Mouse (Mus musculus): ENCODE results near the gene Glis3. TPM values are rescaled to one million over a fixed set of nuclear protein-coding genes. Genes with fewer than 3 reads are reported as not detected.

Glis3 gene
- polyA plus RNA-seq, 1 experiment from 2014 or later, result 0.32 TPM

- Histone ChIP-seq H3K27me3 (replicated peaks; ENCODE audit: control insufficient read depth, insufficient read depth, low read length) (peaks cover 4% of the 10 kb centered on the region; the same call in 1 of the 2 replicates), H3K9me3 (ENCODE audit: control insufficient read depth, low read length) (no peaks in the 10 kb centered on the region), H3K36me3 (ENCODE audit: control insufficient read depth, insufficient read depth) (no peaks in the 10 kb centered on the region), H3K4me1 (replicated peaks; ENCODE audit: control insufficient read depth, insufficient read depth, low read length) (peaks cover 10% of the 10 kb centered on the region), H3K27ac (ENCODE audit: low read length) (no peak overlapping the region), H3K4me3 (replicated peaks; ENCODE audit: low read length) (no peak overlapping the region), H3K4me2 (ENCODE audit: low read length) (no peak overlapping the region), H3K9ac (replicated peaks; ENCODE audit: low read depth, low read length) (no peak overlapping the region)
- 21% methylated on average over 4 of the region's 4 CpGs for WGBS
- no peak for ATAC-seq
Observed at GRCm38 (mm10) chr19:28336651-28337510, 343.0 kb downstream of the Glis3 start.

DNA sequence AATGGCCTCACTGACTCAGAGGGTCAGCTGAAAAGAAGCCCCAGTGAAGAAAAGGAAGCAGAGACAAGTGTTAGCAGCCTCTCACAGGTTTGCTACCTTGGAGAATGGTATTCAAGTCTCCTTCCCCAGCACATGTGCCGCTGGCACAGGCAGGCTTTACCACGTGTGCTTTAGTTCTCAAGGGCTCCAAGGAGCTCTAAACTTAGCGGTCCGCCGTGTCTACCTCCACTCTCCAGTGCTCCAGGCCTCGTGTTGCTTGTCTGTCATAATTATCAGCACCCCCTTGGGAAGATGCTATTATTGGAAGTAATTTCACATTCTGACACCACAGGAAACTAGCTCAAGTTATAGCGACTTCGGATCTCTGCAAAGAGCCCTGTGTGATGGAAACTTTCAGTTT, 344.0 kb downstream of the Glis3 start:
- no peak overlapping the region for H3K27ac ChIP-seq (ENCODE audit: low read length)
- H3K9me3 ChIP-seq (ENCODE audit: control insufficient read depth, low read length), result no peaks in the 10 kb centered on the region
- H3K27me3 ChIP-seq (replicated peaks; ENCODE audit: control insufficient read depth, insufficient read depth, low read length), result peaks cover 10% of the 10 kb centered on the region
- peaks cover 10% of the 10 kb centered on the region for H3K4me1 ChIP-seq (replicated peaks; ENCODE audit: control insufficient read depth, insufficient read depth, low read length)
- WGBS, result 51% methylated on average over 8 of the region's 8 CpGs
- no peak overlapping the region for H3K9ac ChIP-seq (replicated peaks; ENCODE audit: low read depth, low read length)
- no peak overlapping the region for H3K4me2 ChIP-seq (ENCODE audit: low read length)
- H3K36me3 ChIP-seq (ENCODE audit: control insufficient read depth, insufficient read depth), result no peaks in the 10 kb centered on the region
- H3K4me3 ChIP-seq (replicated peaks; ENCODE audit: low read length), result no peak overlapping the region
- ATAC-seq, result no peak

- no peaks in the 10 kb centered on the region for H3K9me3 ChIP-seq (ENCODE audit: control insufficient read depth, low read length)
- 9% methylated on average over 11 of the region's 11 CpGs for WGBS
- H3K4me1 ChIP-seq (replicated peaks; ENCODE audit: control insufficient read depth, insufficient read depth, low read length), result peaks cover 14% of the 10 kb centered on the region
- H3K4me2 ChIP-seq (ENCODE audit: low read length), result peak overlapping the region; percentile 25
- peak; percentile 84 for ATAC-seq
- H3K4me3 ChIP-seq (replicated peaks; ENCODE audit: low read length), result no peak overlapping the region
- H3K27ac ChIP-seq (ENCODE audit: low read length), result no peak overlapping the region; the same call in 1 of the 2 replicates
- H3K36me3 ChIP-seq (ENCODE audit: control insufficient read depth, insufficient read depth), result no peaks in the 10 kb centered on the region
- H3K27me3 ChIP-seq (replicated peaks; ENCODE audit: control insufficient read depth, insufficient read depth, low read length), result peaks cover 7% of the 10 kb centered on the region
- no peak overlapping the region for H3K9ac ChIP-seq (replicated peaks; ENCODE audit: low read depth, low read length)
Observed at GRCm38 (mm10) chr19:28333007-28333766, 346.7 kb downstream of the Glis3 start.

DNA sequence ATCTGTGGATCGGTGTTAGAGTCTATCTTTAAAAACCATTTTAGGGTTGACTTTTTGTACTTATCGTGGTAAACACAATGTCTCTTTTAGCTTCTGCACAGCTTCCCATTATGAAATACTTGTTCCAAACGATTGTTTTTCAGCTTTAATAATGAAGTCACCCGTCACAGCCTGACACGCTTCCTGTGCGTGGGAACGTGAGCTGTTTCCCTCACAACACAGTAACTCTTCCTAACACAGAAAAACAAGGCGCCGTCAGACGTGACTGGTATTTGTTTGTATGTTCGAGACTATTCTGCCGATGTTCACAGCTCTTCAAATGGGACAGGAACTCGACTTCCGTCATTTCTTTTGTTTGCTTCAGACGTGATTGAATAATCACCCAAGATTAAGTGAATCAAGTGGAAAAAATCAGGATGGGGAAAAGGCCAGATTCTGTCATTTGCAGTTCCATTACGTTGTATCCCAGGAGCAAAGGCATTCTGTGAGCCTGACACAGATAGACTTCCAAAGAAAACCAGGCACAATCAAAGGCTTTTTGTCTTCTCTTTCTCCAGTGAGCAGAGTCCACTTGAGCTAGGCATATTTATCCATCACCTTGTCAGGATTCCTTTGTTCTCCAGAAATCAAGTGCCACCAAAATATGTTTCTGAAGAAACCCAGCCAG, 351.3 kb downstream of the Glis3 start:
- no peak overlapping the region for H3K27ac ChIP-seq (ENCODE audit: low read length)
- peaks cover 7% of the 10 kb centered on the region for H3K27me3 ChIP-seq (replicated peaks; ENCODE audit: control insufficient read depth, insufficient read depth, low read length)
- H3K9ac ChIP-seq (replicated peaks; ENCODE audit: low read depth, low read length), result no peak overlapping the region
- WGBS, result 27% methylated on average over 16 of the region's 16 CpGs
- H3K4me2 ChIP-seq (ENCODE audit: low read length), result no peak overlapping the region
- no peak overlapping the region for H3K4me3 ChIP-seq (replicated peaks; ENCODE audit: low read length)
- H3K36me3 ChIP-seq (ENCODE audit: control insufficient read depth, insufficient read depth), result no peaks in the 10 kb centered on the region
- H3K9me3 ChIP-seq (ENCODE audit: control insufficient read depth, low read length), result no peaks in the 10 kb centered on the region
- no peak for ATAC-seq
- H3K4me1 ChIP-seq (replicated peaks; ENCODE audit: control insufficient read depth, insufficient read depth, low read length), result peaks cover 12% of the 10 kb centered on the region

DNA sequence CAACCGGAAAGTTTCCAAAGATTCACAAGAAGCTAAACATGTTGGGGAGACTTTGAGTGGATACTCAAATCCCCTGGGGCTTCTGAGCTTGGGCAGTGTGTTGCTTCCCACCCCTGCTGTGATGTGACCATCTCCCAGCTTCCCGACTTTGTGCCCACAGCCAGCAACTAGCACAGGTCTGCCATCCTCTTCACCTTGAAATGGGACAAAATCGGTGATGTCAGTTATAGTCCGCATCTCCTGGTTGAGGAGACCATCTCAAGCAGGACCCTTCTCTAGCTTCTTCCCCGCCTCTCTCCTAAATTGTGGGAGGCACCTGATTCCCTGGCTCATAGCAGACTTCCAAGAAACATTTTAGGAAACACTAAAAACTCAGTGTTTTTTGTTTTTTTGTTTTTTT, 352.3 kb downstream of the Glis3 start:
- Histone ChIP-seq H3K9me3 (ENCODE audit: control insufficient read depth, low read length) (no peaks in the 10 kb centered on the region), H3K4me3 (replicated peaks; ENCODE audit: low read length) (no peak overlapping the region), H3K4me2 (ENCODE audit: low read length) (no peak overlapping the region), H3K27ac (ENCODE audit: low read length) (no peak overlapping the region), H3K27me3 (replicated peaks; ENCODE audit: control insufficient read depth, insufficient read depth, low read length) (peaks cover 7% of the 10 kb centered on the region), H3K36me3 (ENCODE audit: control insufficient read depth, insufficient read depth) (no peaks in the 10 kb centered on the region), H3K4me1 (replicated peaks; ENCODE audit: control insufficient read depth, insufficient read depth, low read length) (peaks cover 4% of the 10 kb centered on the region; the same call in 1 of the 2 replicates), H3K9ac (replicated peaks; ENCODE audit: low read depth, low read length) (no peak overlapping the region)
- ATAC-seq, result no peak
- 95% methylated on average over 5 of the region's 5 CpGs for WGBS

DNA sequence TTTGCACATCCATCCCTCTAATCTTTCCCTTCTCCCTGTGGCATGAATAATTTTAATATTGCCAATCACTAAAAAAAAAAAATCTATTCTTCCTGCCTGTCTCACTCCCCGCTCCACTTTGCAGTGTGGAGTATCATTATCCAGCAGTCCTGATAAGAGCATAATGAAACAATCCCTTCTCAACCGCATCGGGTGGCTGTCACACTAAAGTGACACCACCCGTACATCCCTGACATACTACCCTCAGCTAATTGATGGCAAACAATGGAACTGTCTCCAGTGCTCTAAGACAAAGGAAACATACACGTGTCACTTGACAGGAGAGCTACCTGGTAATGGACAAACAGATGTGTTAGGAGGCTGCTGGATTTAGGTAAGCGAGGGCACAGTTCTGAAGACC, 373.8 kb downstream of the Glis3 start:
- H3K9me3 ChIP-seq (ENCODE audit: control insufficient read depth, low read length), result no peaks in the 10 kb centered on the region
- no peak overlapping the region for H3K4me3 ChIP-seq (replicated peaks; ENCODE audit: low read length)
- peaks cover 7% of the 10 kb centered on the region for H3K4me1 ChIP-seq (replicated peaks; ENCODE audit: control insufficient read depth, insufficient read depth, low read length)
- peak; percentile 65 for ATAC-seq
- H3K4me2 ChIP-seq (ENCODE audit: low read length), result no peak overlapping the region
- whole genome bisulfite sequencing, result 24% methylated on average over 6 of the region's 6 CpGs
- no peaks in the 10 kb centered on the region for H3K36me3 ChIP-seq (ENCODE audit: control insufficient read depth, insufficient read depth)
- H3K27me3 ChIP-seq (replicated peaks; ENCODE audit: control insufficient read depth, insufficient read depth, low read length), result no peaks in the 10 kb centered on the region
- H3K27ac ChIP-seq (ENCODE audit: low read length), result no peak overlapping the region
- no peak overlapping the region for H3K9ac ChIP-seq (replicated peaks; ENCODE audit: low read depth, low read length)

GRCm38 (mm10) chr19:28305510-28305909, 374.4 kb downstream of the Glis3 start:
- Histone ChIP-seq H3K27me3 (replicated peaks; ENCODE audit: control insufficient read depth, insufficient read depth, low read length) (no peaks in the 10 kb centered on the region), H3K4me3 (replicated peaks; ENCODE audit: low read length) (no peak overlapping the region), H3K36me3 (ENCODE audit: control insufficient read depth, insufficient read depth) (no peaks in the 10 kb centered on the region), H3K4me2 (ENCODE audit: low read length) (peak overlapping the region; percentile 18; the same call in 1 of the 2 replicates), H3K27ac (ENCODE audit: low read length) (peak overlapping the region; percentile 33; the same call in 1 of the 2 replicates), H3K9ac (replicated peaks; ENCODE audit: low read depth, low read length) (no peak overlapping the region), H3K4me1 (replicated peaks; ENCODE audit: control insufficient read depth, insufficient read depth, low read length) (peaks cover 7% of the 10 kb centered on the region), H3K9me3 (ENCODE audit: control insufficient read depth, low read length) (no peaks in the 10 kb centered on the region)
- 10% methylated on average over 4 of the region's 4 CpGs for WGBS
- ATAC-seq, result no peak

- 17% methylated on average over 2 of the region's 2 CpGs for WGBS
- H3K36me3 ChIP-seq (ENCODE audit: control insufficient read depth, insufficient read depth), result no peaks in the 10 kb centered on the region
- H3K4me1 ChIP-seq (replicated peaks; ENCODE audit: control insufficient read depth, insufficient read depth, low read length), result peaks cover 12% of the 10 kb centered on the region
- no peaks in the 10 kb centered on the region for H3K9me3 ChIP-seq (ENCODE audit: control insufficient read depth, low read length)
- H3K4me2 ChIP-seq (ENCODE audit: low read length), result no peak overlapping the region
- no peak overlapping the region for H3K9ac ChIP-seq (replicated peaks; ENCODE audit: low read depth, low read length)
- H3K27ac ChIP-seq (ENCODE audit: low read length), result no peak overlapping the region
- no peaks in the 10 kb centered on the region for H3K27me3 ChIP-seq (replicated peaks; ENCODE audit: control insufficient read depth, insufficient read depth, low read length)
- H3K4me3 ChIP-seq (replicated peaks; ENCODE audit: low read length), result no peak overlapping the region
- no peak for ATAC-seq
Observed at GRCm38 (mm10) chr19:28302831-28303242, 377.0 kb downstream of the Glis3 start.

DNA sequence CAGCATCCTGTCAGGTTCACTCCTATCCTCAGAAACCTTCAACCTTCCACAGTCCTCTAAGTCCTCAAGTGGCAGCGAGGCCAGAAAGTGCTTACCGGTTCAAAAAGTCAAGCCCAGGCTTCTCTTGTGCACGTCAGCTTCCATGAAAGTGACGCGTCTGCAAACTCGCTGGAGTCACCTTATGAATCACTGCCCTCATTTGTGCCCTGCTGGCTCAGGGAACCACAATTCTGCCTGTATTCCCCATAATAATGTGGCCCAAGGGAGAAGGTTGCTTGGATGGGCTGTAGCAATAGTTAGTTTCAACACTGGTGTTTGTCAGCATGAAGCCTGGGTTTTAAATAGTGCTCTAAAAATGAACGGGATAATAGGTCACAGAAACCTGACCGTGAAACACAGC, 379.7 kb downstream of the Glis3 start:
- H3K4me3 ChIP-seq (replicated peaks; ENCODE audit: low read length), result no peak overlapping the region
- no peak overlapping the region for H3K27ac ChIP-seq (ENCODE audit: low read length)
- peaks cover 5% of the 10 kb centered on the region for H3K4me1 ChIP-seq (replicated peaks; ENCODE audit: control insufficient read depth, insufficient read depth, low read length)
- H3K9ac ChIP-seq (replicated peaks; ENCODE audit: low read depth, low read length), result no peak overlapping the region
- no peaks in the 10 kb centered on the region for H3K9me3 ChIP-seq (ENCODE audit: control insufficient read depth, low read length)
- WGBS, result 84% methylated on average over 8 of the region's 8 CpGs
- H3K4me2 ChIP-seq (ENCODE audit: low read length), result no peak overlapping the region
- no peaks in the 10 kb centered on the region for H3K27me3 ChIP-seq (replicated peaks; ENCODE audit: control insufficient read depth, insufficient read depth, low read length)
- H3K36me3 ChIP-seq (ENCODE audit: control insufficient read depth, insufficient read depth), result no peaks in the 10 kb centered on the region
- ATAC-seq, result no peak

All from forebrain, embryonic 16.5 days (tissue).